Mouse (Mus musculus) fibroblast of lung, adult 2 months (primary cell): Measurements from ENCODE around the gene Dnajb14.
"Not testable (repeated sequence)": the region's sequence is repeated elsewhere in the genome, so short reads cannot be mapped to it uniquely, and the experiment has no call there.

ENCODE experiments used
- DNase-seq: peaks from one replicate; pipeline ENCODE4 v3.0.0-alpha.2; 2011; ENCODE audit warnings: low read depth

Dnajb14 gene

GRCm38 (mm10) chr3:137917694-137918171, 50.3 kb downstream of the Dnajb14 start:
- no peak for DNase-seq

GRCm38 (mm10) chr3:137918172-137918931, 50.9 kb downstream of the Dnajb14 start, which contains the start of gene Lamtor3:
Lamtor3 (plus strand) TSS chr3:137918506.
- peak; percentile 58 for DNase-seq

- peak; percentile 12 for DNase-seq
Observed at GRCm38 (mm10) chr3:137918932-137919311, 51.4 kb downstream of the Dnajb14 start.

GRCm38 (mm10) chr3:137919398-137919797, 51.9 kb downstream of the Dnajb14 start:
- DNase-seq: no peak

GRCm38 (mm10) chr3:137920594-137920993, 53.1 kb downstream of the Dnajb14 start:
- DNase-seq: no peak

GRCm38 (mm10) chr3:137927010-137927409, 59.5 kb downstream of the Dnajb14 start:
- DNase-seq: no peak

- no peak for DNase-seq
Observed at GRCm38 (mm10) chr3:137929940-137930339, 62.5 kb downstream of the Dnajb14 start.

GRCm38 (mm10) chr3:137932748-137933147, 65.3 kb downstream of the Dnajb14 start:
- no peak for DNase-seq

- no peak for DNase-seq
Observed at GRCm38 (mm10) chr3:137933986-137934385, 66.5 kb downstream of the Dnajb14 start.

- DNase-seq: no peak
Observed at GRCm38 (mm10) chr3:137935570-137936525, 68.4 kb downstream of the Dnajb14 start.

GRCm38 (mm10) chr3:137936541-137936940, 69.1 kb downstream of the Dnajb14 start:
- DNase-seq: no peak

GRCm38 (mm10) chr3:137938608-137939007, 71.1 kb downstream of the Dnajb14 start:
- DNase-seq: no peak

- DNase-seq: no peak
Observed at GRCm38 (mm10) chr3:137940757-137941156, 73.3 kb downstream of the Dnajb14 start.

- no peak for DNase-seq
Observed at GRCm38 (mm10) chr3:137941555-137941954, 74.1 kb downstream of the Dnajb14 start.

- no peak for DNase-seq
Observed at GRCm38 (mm10) chr3:137942098-137942622, 74.7 kb downstream of the Dnajb14 start.

- no peak for DNase-seq
Observed at GRCm38 (mm10) chr3:137943737-137944154, 76.3 kb downstream of the Dnajb14 start.

GRCm38 (mm10) chr3:137946827-137947226, 79.4 kb downstream of the Dnajb14 start:
- no peak for DNase-seq

GRCm38 (mm10) chr3:137947525-137947924, 80.0 kb downstream of the Dnajb14 start:
- no peak for DNase-seq

- no peak for DNase-seq
Observed at GRCm38 (mm10) chr3:137950191-137950885, 82.9 kb downstream of the Dnajb14 start.

GRCm38 (mm10) chr3:137951302-137951701, 83.8 kb downstream of the Dnajb14 start:
- not testable (repeated sequence) for DNase-seq

- no peak for DNase-seq
Observed at GRCm38 (mm10) chr3:137951819-137952218, 84.3 kb downstream of the Dnajb14 start.
